In the genomic region with DNA sequence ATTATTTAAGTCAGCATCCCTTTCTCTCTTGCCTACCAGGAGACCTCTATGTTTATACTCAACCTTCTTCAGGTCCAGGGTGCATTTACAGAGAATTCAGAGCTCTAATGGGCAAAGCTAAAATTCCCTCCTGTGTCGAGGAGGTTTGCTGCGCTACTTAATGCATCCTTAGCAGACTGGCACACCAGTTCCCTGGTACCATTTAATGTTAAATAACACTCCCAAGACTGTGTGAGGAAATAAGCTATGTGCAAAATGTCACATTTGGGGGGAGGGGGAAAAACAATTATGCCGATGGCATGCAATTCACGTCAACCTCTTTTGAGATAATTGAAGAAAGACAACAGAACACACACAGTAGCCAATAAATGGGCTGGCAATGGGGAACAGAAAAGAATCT, we compare ENCODE assay signal across 27 mouse cellular contexts.
A peak's percentile ranks its signal among the peaks of the same experiment; 100 is the strongest.
DNase-seq lines count a peak whose midpoint lies in the region; ATAC-seq and TF ChIP-seq lines count a peak whose summit lies in the region.
"Had no signal": no experiment of that assay in that cellular context is flagged by ENCODE, and none has a peak within 500 bp of the region (broad histone marks: within the 10 kb centered on the region; RNA-seq: fewer than 3 reads in every experiment).

No protein-coding gene starts in this region.

- no peak for TF ChIP-seq CTCF in hindbrain, postnatal 0 days (IDR thresholded peaks at IDR 0.05; ENCODE audit: low read depth)
- TF ChIP-seq CTCF in brain, embryonic 14.5 days (IDR thresholded peaks at IDR 0.05; ENCODE audit: borderline replicate concordance, extremely low read depth, insufficient read depth, insufficient read length): no peak
- no peak for TF ChIP-seq CTCF in forebrain, postnatal 0 days (IDR thresholded peaks at IDR 0.05; ENCODE audit: low read depth)
- TF ChIP-seq CTCF in midbrain, postnatal 0 days (IDR thresholded peaks at IDR 0.05): no peak

- no peak overlapping the region for H3K9ac ChIP-seq in hindbrain, embryonic 12.5 days
- H3K9ac ChIP-seq in hindbrain, postnatal 0 days (replicated peaks; ENCODE audit: low read length): no peak overlapping the region
- no peak overlapping the region for H3K9ac ChIP-seq in forebrain, postnatal 0 days
- no peak overlapping the region for H3K9ac ChIP-seq in midbrain, postnatal 0 days (replicated peaks; ENCODE audit: low read length, poor library complexity, severe bottlenecking)
- H3K9ac ChIP-seq: embryonic facial prominence, embryonic 15.5 days; heart, embryonic 12.5 days; limb, embryonic 15.5 days; liver, embryonic 14.5 days; lung, embryonic 15.5 days had no signal

- H3K9me3 ChIP-seq in hindbrain, embryonic 12.5 days (replicated peaks): no peaks in the 10 kb centered on the region
- H3K9me3 ChIP-seq in hindbrain, postnatal 0 days (ENCODE audit: low read length): no peaks in the 10 kb centered on the region
- H3K9me3 ChIP-seq in forebrain, postnatal 0 days (ENCODE audit: low read length): no peaks in the 10 kb centered on the region
- H3K9me3 ChIP-seq in midbrain, postnatal 0 days (ENCODE audit: low read length): no peaks in the 10 kb centered on the region
- H3K9me3 ChIP-seq: embryonic facial prominence, embryonic 15.5 days; heart, embryonic 12.5 days; limb, embryonic 15.5 days; lung, embryonic 15.5 days had no signal

- TF ChIP-seq POLR2A in brain, embryonic 14.5 days (IDR thresholded peaks at IDR 0.05; ENCODE audit: borderline replicate concordance, extremely low read depth, insufficient read depth, insufficient read length, poor library complexity, severe bottlenecking): no peak

- 0 out of 2 replicates have a peak overlapping the region, but pooled peaks have one; percentile 6 for H3K4me2 ChIP-seq in hindbrain, embryonic 12.5 days (replicated peaks)
- no peak overlapping the region for H3K4me2 ChIP-seq in hindbrain, postnatal 0 days (ENCODE audit: low read depth, low read length)
- no peak overlapping the region for H3K4me2 ChIP-seq in forebrain, postnatal 0 days (ENCODE audit: low read depth)
- no peak overlapping the region for H3K4me2 ChIP-seq in midbrain, postnatal 0 days (ENCODE audit: low read depth, low read length, poor library complexity, severe bottlenecking)
- H3K4me2 ChIP-seq: embryonic facial prominence, embryonic 15.5 days; heart, embryonic 12.5 days; limb, embryonic 15.5 days; lung, embryonic 15.5 days had no signal

- no peak for DNase-seq in hindbrain, postnatal 0 days (ENCODE audit: low spot score)
- DNase-seq in brain, embryonic 14.5 days (ENCODE audit: low read depth): peak; percentile 74
- peak; percentile 28 for DNase-seq in forebrain, postnatal 0 days
- no peak for DNase-seq in midbrain, postnatal 0 days (ENCODE audit: low spot score)
- no peak for DNase-seq in kidney, adult 11 months
- no peak for DNase-seq in retina, postnatal 1 day
- DNase-seq: adrenal gland, postnatal 25 days; cerebellum, adult 11 months; cerebellum, adult 9-11 months; gastrocnemius, postnatal 10 days; heart, postnatal 10 days; kidney, adult 18-20 months; left cerebral cortex, postnatal 4 days; lung, postnatal 4 days; right cerebral cortex, postnatal 14 days; thymus, adult 2 months; thymus, postnatal 4 days had no signal

- ATAC-seq in hindbrain, embryonic 12.5 days (ENCODE audit: low FRiP score): peak; percentile 40; the same call in 1 of the 2 replicates
- no peak for ATAC-seq in hindbrain, postnatal 0 days
- 0 out of 2 replicates have a peak, but pooled peaks have one; percentile 45 for ATAC-seq in forebrain, postnatal 0 days
- no peak for ATAC-seq in midbrain, postnatal 0 days (ENCODE audit: low FRiP score)
- ATAC-seq: CD4-positive, CD25-positive, alpha-beta regulatory T cell, adult 4 months had no signal

- H3K4me1 ChIP-seq in hindbrain, embryonic 12.5 days: peaks cover 5% of the 10 kb centered on the region; the same call in 1 of the 2 replicates
- no peaks in the 10 kb centered on the region for H3K4me1 ChIP-seq in hindbrain, postnatal 0 days (ENCODE audit: insufficient read depth, low read length)
- H3K4me1 ChIP-seq in forebrain, postnatal 0 days (ENCODE audit: insufficient read depth): no peaks in the 10 kb centered on the region
- H3K4me1 ChIP-seq in midbrain, postnatal 0 days (ENCODE audit: insufficient read depth, low read length): no peaks in the 10 kb centered on the region
- H3K4me1 ChIP-seq: embryonic facial prominence, embryonic 15.5 days; heart, embryonic 12.5 days; limb, embryonic 15.5 days; lung, embryonic 15.5 days had no signal

- no peaks in the 10 kb centered on the region for H3K27me3 ChIP-seq in hindbrain, embryonic 12.5 days
- H3K27me3 ChIP-seq in hindbrain, postnatal 0 days (ENCODE audit: insufficient read depth, low read length): no peaks in the 10 kb centered on the region
- H3K27me3 ChIP-seq in forebrain, postnatal 0 days (ENCODE audit: insufficient read depth, low read length): no peaks in the 10 kb centered on the region
- H3K27me3 ChIP-seq in midbrain, postnatal 0 days (ENCODE audit: insufficient read depth, low read length): no peaks in the 10 kb centered on the region
- H3K27me3 ChIP-seq: embryonic facial prominence, embryonic 15.5 days; heart, embryonic 12.5 days; limb, embryonic 15.5 days; lung, embryonic 15.5 days had no signal

- H3K4me3 ChIP-seq in hindbrain, embryonic 12.5 days: no peak overlapping the region
- no peak overlapping the region for H3K4me3 ChIP-seq in hindbrain, postnatal 0 days (ENCODE audit: low read length)
- no peak overlapping the region for H3K4me3 ChIP-seq in forebrain, postnatal 0 days (ENCODE audit: low read depth, low read length)
- no peak overlapping the region for H3K4me3 ChIP-seq in midbrain, postnatal 0 days (ENCODE audit: low read depth, low read length)
- H3K4me3 ChIP-seq: embryonic facial prominence, embryonic 15.5 days; heart, embryonic 12.5 days; limb, embryonic 15.5 days; lung, embryonic 15.5 days; myocyte had no signal

- H3K27ac ChIP-seq in hindbrain, embryonic 12.5 days: peak overlapping the region; percentile 55
- H3K27ac ChIP-seq in hindbrain, postnatal 0 days: no peak overlapping the region
- H3K27ac ChIP-seq in forebrain, postnatal 0 days (ENCODE audit: low read depth, low read length): no peak overlapping the region
- 0 out of 2 replicates have a peak overlapping the region, but pooled peaks have one; percentile 7 for H3K27ac ChIP-seq in midbrain, postnatal 0 days (ENCODE audit: low read depth, low read length)
- H3K27ac ChIP-seq: embryonic facial prominence, embryonic 15.5 days; kidney, postnatal 0 days; limb, embryonic 15.5 days; liver, embryonic 14.5 days; lung, embryonic 15.5 days; stomach, postnatal 0 days had no signal

- WGBS in hindbrain, embryonic 12.5 days: 60% methylated on average over 4 of the region's 4 CpGs
- WGBS in hindbrain, postnatal 0 days: 56% methylated on average over 4 of the region's 4 CpGs
- 31% methylated on average over 4 of the region's 4 CpGs for WGBS in forebrain, postnatal 0 days
- WGBS in midbrain, postnatal 0 days: 48% methylated on average over 4 of the region's 4 CpGs

- no peaks in the 10 kb centered on the region for H3K36me3 ChIP-seq in hindbrain, embryonic 12.5 days
- no peaks in the 10 kb centered on the region for H3K36me3 ChIP-seq in hindbrain, postnatal 0 days (ENCODE audit: insufficient read depth, low read length)
- H3K36me3 ChIP-seq in forebrain, postnatal 0 days (ENCODE audit: insufficient read depth): no peaks in the 10 kb centered on the region
- H3K36me3 ChIP-seq in midbrain, postnatal 0 days (ENCODE audit: insufficient read depth, low read length): no peaks in the 10 kb centered on the region
- H3K36me3 ChIP-seq: embryonic facial prominence, embryonic 15.5 days; heart, embryonic 12.5 days; limb, embryonic 15.5 days; lung, embryonic 15.5 days had no signal

Comparison
In these comparisons a context has a peak if more than half of its experiments do, and no peak if none do; other contexts are left out.
1. ATAC-seq: peak in hindbrain, embryonic 12.5 days (single experiment) and forebrain, postnatal 0 days (single experiment); none in hindbrain, postnatal 0 days (single experiment) and midbrain, postnatal 0 days (single experiment).
2. H3K27ac ChIP-seq: peak in hindbrain, embryonic 12.5 days (single experiment) and midbrain, postnatal 0 days (single experiment); none in hindbrain, postnatal 0 days (single experiment) and forebrain, postnatal 0 days (single experiment).
3. DNase-seq: peak in brain, embryonic 14.5 days (single experiment) and forebrain, postnatal 0 days (single experiment); none in hindbrain, postnatal 0 days (single experiment), midbrain, postnatal 0 days (single experiment), kidney, adult 11 months (single experiment) and retina, postnatal 1 day (single experiment).